Mouse (Mus musculus) midbrain, postnatal 0 days (tissue): ENCODE results near the gene Stox1. TPM values are rescaled to one million over a fixed set of nuclear protein-coding genes. Genes with fewer than 3 reads are reported as not detected.

ENCODE experiments used
- ATAC-seq: fragments of 200-750 bp; cut with Nextera tagmentation; 2 replicates; pipeline ENCODE4 v1.8.0; 2017; ENCODE audit warnings: moderate number of reproducible peaks, mild to moderate bottlenecking, moderate TSS enrichment, moderate library complexity; ENCODE audit not compliant: low FRiP score
- DNase-seq: peaks from one replicate; pipeline ENCODE4 v3.0.0-alpha.2; 2015; ENCODE audit warnings: low spot score
- H3K27ac ChIP-seq: fragments of 300-500 bp; sonication (generic); 2 replicates; pipeline ENCODE4 v1.5.1; 2014; ENCODE audit warnings: low read depth, mild to moderate bottlenecking, low read length, mixed read lengths
- H3K27me3 ChIP-seq: fragments of 300-500 bp; sonication (generic); 2 replicates; pipeline ENCODE4 v1.6.1; 2014; ENCODE audit warnings: low read length, control low read depth, mixed read lengths; ENCODE audit not compliant: insufficient read depth
- H3K36me3 ChIP-seq: fragments of 300-500 bp; sonication (generic); 2 replicates; pipeline ENCODE4 v1.6.1; 2014; ENCODE audit warnings: low read length, control low read depth, mixed read lengths; ENCODE audit not compliant: insufficient read depth
- H3K4me1 ChIP-seq: fragments of 300-500 bp; sonication (generic); 2 replicates; pipeline ENCODE4 v1.6.1; 2014; ENCODE audit warnings: mild to moderate bottlenecking, control low read depth, antibody characterized with exemption, low read length, mixed read lengths; ENCODE audit not compliant: insufficient read depth
- H3K4me2 ChIP-seq: fragments of 300-500 bp; sonication (generic); 2 replicates; pipeline ENCODE4 v1.6.1; 2014; ENCODE audit warnings: low read depth, mild to moderate bottlenecking, low read length, mixed read lengths; ENCODE audit not compliant: poor library complexity, severe bottlenecking
- H3K4me3 ChIP-seq: fragments of 300-500 bp; sonication (generic); 2 replicates; pipeline ENCODE4 v1.5.1; 2014; ENCODE audit warnings: low read depth, mild to moderate bottlenecking, low read length, moderate library complexity
- H3K9ac ChIP-seq: fragments of 300-500 bp; sonication (generic); replicated peaks from 2 replicates; pipeline ENCODE4 v1.6.1; 2014; ENCODE audit warnings: mild to moderate bottlenecking, low read length, moderate library complexity, mixed read lengths; ENCODE audit not compliant: poor library complexity, severe bottlenecking
- H3K9me3 ChIP-seq: fragments of 300-500 bp; sonication (generic); 2 replicates; pipeline ENCODE4 v1.6.1; 2016; ENCODE audit warnings: low read length, control low read depth
- CTCF ChIP-seq: IDR thresholded peaks from 2 replicates; pipeline ENCODE4 v1.5.1; 2016; ENCODE audit warnings: antibody characterized with exemption, mild to moderate bottlenecking
- WGBS: fragments of 180-500 bp; shearing (Covaris S2); extraction: QIAGEN DNeasy Blood & Tissue Kit; methylation state at CpG from one replicate; pipeline ENCODE4 v1.1.7; 2014; 5-methylcytosine and 5-hydroxymethylcytosine counted together
- polyA plus RNA-seq: library from polyadenylated mRNA; unstranded; fragments of >200 nt; fragmentation: Nextera tagmentation; extraction: Ambion mirVana; gene quantifications from 2 replicates; pipeline ENCODE4 v1.2.1, GENCODE M21; 2015
- total RNA-seq: library from RNA; depleted of rRNA; stranded (reverse); fragments of >200 nt; gene quantifications from 2 replicates; pipeline ENCODE4 v1.2.3, GENCODE M21; 2014

Gene Stox1
- total and polyA plus RNA-seq, 2 experiments from 2014 or later, result 6.3 to 6.7 TPM

DNA sequence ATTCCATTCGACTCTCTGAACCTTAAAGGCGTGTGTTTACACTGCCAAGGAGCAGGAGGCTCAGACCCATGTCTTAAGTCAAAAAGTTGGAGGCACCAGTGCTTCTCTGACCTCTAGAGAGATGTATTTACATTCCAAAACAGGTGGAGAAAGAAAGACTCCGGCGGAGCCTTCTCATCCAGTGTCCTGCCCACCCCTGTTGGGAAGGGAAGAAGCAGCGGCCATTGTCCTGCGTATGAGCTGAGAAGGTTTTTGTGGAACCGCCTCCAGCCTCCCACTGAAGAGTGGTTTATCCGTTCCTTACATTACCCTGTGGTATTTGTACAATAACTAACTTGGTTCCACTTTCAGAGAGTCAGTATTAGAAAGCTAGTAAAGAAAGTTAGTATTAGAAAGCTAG, 33.2 kb downstream of the Stox1 start:
- no peak overlapping the region for H3K9ac ChIP-seq
- H3K27me3 ChIP-seq, result no peaks in the 10 kb centered on the region
- no peak overlapping the region for H3K4me3 ChIP-seq
- H3K36me3 ChIP-seq, result no peaks in the 10 kb centered on the region
- no peak overlapping the region for H3K4me2 ChIP-seq
- ATAC-seq (no peak), DNase-seq (no peak)
- H3K4me1 ChIP-seq, result no peaks in the 10 kb centered on the region
- no peaks in the 10 kb centered on the region for H3K9me3 ChIP-seq
- TF ChIP-seq CTCF, result no peak
- WGBS, result 63% methylated on average over 8 of the region's 8 CpGs
- no peak overlapping the region for H3K27ac ChIP-seq

DNA sequence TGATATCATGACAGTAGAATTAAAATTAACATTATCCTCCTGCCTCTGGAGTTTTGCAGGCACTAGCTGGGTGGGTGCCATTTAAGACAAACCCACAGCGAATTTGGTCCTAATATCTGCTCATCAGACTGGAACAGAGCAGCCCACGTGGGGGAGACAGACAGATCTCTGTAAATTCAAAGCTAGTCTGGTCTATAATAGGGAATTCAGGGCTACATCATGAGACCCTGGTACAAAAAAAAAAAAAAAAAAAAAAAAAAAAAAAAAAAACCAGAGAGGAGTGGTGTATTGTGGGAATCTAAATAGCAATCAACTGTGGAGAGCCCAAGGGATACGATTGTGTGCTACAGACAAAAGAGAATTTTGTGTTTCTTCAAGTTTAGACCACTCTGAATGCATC, 33.7 kb downstream of the Stox1 start:
- H3K9ac ChIP-seq, result no peak overlapping the region
- no peak for TF ChIP-seq CTCF
- no peaks in the 10 kb centered on the region for H3K27me3 ChIP-seq
- H3K27ac ChIP-seq, result no peak overlapping the region
- no peaks in the 10 kb centered on the region for H3K36me3 ChIP-seq
- no peak for ATAC-seq
- H3K4me2 ChIP-seq, result no peak overlapping the region
- no peak overlapping the region for H3K4me3 ChIP-seq
- 77% methylated on average over 3 of the region's 3 CpGs for WGBS
- no peak for DNase-seq
- H3K4me1 ChIP-seq, result no peaks in the 10 kb centered on the region
- no peaks in the 10 kb centered on the region for H3K9me3 ChIP-seq

DNA sequence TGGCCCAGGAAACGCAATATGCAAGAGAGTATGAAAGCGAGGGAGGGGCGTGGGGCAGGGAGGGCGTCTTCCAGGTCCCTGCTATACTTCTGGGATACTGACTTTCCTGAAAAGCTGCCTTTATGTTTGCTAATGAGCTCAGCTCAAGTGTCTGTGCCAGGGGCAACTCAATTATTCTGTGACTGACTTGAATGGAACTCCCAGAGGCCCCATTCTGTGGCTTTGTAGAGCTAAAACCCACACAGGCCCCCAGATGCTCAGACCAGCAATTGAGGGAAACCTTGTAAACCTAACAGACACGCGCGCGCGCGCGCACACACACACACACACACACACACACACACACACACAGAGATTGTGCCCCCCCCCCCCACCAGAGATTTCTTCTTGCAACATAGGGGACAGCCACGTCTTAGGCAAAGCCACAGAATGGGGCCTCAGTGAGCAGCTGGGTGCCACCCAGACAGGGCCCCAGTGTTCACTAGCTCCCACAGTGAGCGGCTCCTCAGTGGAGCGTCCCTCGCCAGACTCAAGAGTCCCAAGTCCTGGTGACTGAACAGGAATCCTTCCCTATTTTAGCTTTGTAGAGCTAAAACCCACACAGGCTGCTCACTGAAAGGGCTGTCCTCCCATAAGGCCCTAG, 38.8 kb downstream of the Stox1 start:
- DNase-seq (peak; percentile 83), ATAC-seq (peak; percentile 80)
- Histone ChIP-seq H3K9me3 (no peaks in the 10 kb centered on the region), H3K4me2 (0 out of 2 replicates have a peak overlapping the region, but pooled peaks have one; percentile 2), H3K27me3 (no peaks in the 10 kb centered on the region; the same call in 1 of the 2 replicates), H3K27ac (no peak overlapping the region), H3K36me3 (no peaks in the 10 kb centered on the region), H3K9ac (no peak overlapping the region), H3K4me1 (no peaks in the 10 kb centered on the region), H3K4me3 (no peak overlapping the region)
- WGBS, result 27% methylated on average over 8 of the region's 15 CpGs
- TF ChIP-seq CTCF, result no peak

DNA sequence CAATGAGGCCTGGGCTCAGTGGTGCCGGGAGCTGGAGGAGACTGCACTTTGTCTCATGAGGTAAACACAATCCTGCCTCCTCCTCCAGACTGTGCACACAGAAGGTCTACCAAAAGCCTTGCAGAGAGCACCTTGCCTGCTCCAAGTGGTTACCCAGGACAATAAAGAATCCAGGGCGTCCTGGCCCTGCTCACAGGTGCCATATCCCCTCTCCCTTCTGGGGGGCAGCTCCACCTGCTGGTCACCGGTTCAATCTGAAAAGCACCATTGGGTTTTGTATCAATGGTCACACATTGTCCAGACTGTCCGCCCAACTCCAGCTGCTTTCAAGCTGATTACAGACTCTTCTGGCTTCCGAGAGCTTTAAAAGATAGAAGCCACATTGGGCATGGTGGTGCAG, 42.9 kb downstream of the Stox1 start:
- peak; percentile 47 for TF ChIP-seq CTCF
- no peak overlapping the region for H3K9ac ChIP-seq
- no peak overlapping the region for H3K27ac ChIP-seq
- H3K9me3 ChIP-seq, result no peaks in the 10 kb centered on the region; the same call in 1 of the 2 replicates
- ATAC-seq (no peak), DNase-seq (no peak)
- H3K27me3 ChIP-seq, result no peaks in the 10 kb centered on the region; the same call in 1 of the 2 replicates
- no peaks in the 10 kb centered on the region for H3K36me3 ChIP-seq
- WGBS, result 55% methylated on average over 5 of the region's 5 CpGs
- H3K4me1 ChIP-seq, result no peaks in the 10 kb centered on the region
- no peak overlapping the region for H3K4me3 ChIP-seq
- H3K4me2 ChIP-seq, result no peak overlapping the region

DNA sequence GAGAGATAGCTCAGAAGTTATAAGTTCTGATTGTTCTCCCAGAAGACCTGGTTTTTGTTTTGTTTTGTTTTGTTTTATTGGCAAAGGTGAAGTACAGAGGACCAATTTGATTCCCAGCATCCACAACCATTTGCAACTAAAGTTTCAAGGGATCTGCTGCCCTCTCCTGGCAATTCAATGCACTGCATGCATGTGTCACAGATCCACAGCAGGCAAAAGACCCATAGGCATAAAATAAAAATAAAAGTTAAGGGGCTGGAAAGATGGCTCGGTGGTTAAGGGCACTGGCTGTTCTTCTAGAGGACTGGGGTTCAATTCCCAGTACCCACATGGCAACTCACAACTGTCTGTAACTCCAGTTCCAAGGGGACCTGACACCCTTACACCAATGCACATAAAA, 46.1 kb downstream of the Stox1 start:
- TF ChIP-seq CTCF, result peak; percentile 40
- Histone ChIP-seq H3K27ac (no peak overlapping the region), H3K36me3 (no peaks in the 10 kb centered on the region), H3K4me1 (no peaks in the 10 kb centered on the region), H3K4me3 (no peak overlapping the region), H3K4me2 (no peak overlapping the region), H3K27me3 (no peaks in the 10 kb centered on the region; the same call in 1 of the 2 replicates), H3K9me3 (no peaks in the 10 kb centered on the region; the same call in 1 of the 2 replicates), H3K9ac (no peak overlapping the region)
- DNase-seq, result no peak
- no peak for ATAC-seq
- WGBS, result 69% methylated on average over 1 of the region's 1 CpGs

DNA sequence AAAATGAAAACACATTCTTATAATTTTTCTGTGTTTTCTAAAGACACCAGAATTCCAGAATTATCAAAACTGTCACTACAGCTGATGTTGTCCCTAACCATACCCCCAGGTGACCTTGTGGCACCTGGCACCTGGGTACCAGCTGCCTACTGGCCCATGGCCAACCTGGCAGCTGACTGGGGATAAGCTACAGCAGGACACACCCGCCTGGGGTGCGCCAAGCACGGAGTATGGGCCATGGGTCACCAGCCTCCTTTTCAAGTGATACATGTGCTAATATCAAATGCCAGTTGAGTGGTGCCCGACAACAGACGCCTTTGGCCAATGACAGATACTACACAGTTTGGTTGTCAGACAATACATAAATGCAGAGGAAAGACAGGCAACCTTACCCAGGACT, 48.6 kb downstream of the Stox1 start:
- Histone ChIP-seq H3K27ac (no peak overlapping the region), H3K36me3 (no peaks in the 10 kb centered on the region), H3K27me3 (no peaks in the 10 kb centered on the region), H3K4me1 (no peaks in the 10 kb centered on the region), H3K4me2 (no peak overlapping the region), H3K9me3 (no peaks in the 10 kb centered on the region; the same call in 1 of the 2 replicates), H3K9ac (no peak overlapping the region), H3K4me3 (no peak overlapping the region)
- ATAC-seq (no peak), DNase-seq (no peak)
- WGBS, result 81% methylated on average over 5 of the region's 5 CpGs
- no peak for TF ChIP-seq CTCF
